Mouse (Mus musculus): ENCODE results near the gene Urb2. TPM values are rescaled to one million over a fixed set of nuclear protein-coding genes. Genes with fewer than 3 reads are reported as not detected.

The Urb2 gene
- polyA plus RNA-seq, 1 experiment = 4.3 TPM

DNA sequence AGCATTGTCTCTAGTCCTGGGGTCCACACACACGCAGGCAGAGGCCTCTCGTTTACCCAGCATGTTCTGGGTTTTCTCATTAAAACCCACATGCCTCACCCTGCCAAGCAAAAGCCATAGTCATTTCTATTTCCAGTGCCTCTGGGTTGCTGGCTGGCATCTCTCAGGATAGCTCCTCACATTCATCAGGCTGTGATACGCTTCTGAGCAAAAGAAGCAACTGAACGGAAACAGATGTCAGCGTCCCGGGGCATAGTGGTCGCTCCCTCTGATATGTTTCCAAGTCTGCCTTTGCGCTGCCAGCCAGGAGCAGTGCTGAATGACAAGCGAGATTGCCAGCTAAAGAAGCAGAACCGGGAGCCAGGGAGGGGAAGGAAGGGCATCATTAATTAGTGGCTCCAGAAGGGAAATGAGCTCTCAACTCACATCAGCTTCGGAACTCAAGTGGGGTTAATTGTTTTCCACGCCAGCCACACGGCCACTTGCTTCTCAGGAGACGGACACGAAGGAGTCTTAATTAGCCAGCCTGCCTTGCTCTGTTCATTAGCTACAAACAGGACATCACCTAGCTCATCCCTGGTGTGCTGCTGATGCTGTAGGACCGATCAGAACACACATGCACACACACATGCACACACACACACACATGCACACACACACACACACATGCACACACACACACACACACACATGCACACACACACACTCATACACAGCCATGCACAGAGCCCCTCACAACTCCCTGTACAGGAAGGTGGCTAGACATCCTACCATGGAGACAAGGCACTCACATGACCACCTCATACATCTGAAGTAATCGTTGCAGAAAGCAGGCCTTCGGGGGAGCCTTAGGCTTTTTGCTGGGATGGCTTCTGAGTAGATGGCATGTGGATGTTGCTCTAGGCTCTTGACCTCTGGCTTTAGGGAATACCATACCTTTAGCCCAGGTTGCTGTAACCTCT is 49.3 kb downstream of the Urb2 start:
- Histone ChIP-seq H3K4me3 (replicated peaks; ENCODE audit: extremely low read depth, low read depth, low read length) (no peak overlapping the region), H3K4me1 (ENCODE audit: control insufficient read depth, insufficient read depth, low read length) (peaks cover 7% of the 10 kb centered on the region)
- no peak for DNase-seq
- TF ChIP-seq CTCF (IDR thresholded peaks at IDR 0.05; ENCODE audit: insufficient read depth, low read length) (no peak), POLR2A (IDR thresholded peaks at IDR 0.05; ENCODE audit: borderline replicate concordance, extremely low read depth, low read depth, low read length) (no peak)
- 31% methylated on average over 18 of the region's 18 CpGs for WGBS

DNA sequence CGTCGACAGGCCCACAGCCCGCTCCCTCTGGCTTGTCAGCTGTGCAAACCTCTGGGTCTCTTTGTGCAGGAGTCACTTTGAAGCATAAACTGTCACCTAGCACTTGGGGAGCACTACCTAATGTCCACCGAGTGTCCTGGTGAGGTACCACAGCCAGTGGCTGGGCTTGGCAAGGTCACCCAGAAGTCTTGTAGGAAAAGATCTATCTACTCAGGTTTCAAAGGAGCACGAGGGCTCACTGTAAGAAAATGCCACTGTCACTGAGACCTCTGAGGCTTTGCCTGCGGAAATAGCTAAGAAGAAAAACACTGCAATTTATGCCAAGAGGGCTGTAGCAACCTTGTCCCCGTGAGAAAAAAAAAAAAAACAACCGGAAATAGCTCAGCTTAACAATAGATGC is 54.7 kb downstream of the Urb2 start:
- H3K4me3 ChIP-seq (replicated peaks; ENCODE audit: extremely low read depth, low read depth, low read length) = no peak overlapping the region
- no peak for TF ChIP-seq POLR2A (IDR thresholded peaks at IDR 0.05; ENCODE audit: borderline replicate concordance, extremely low read depth, low read depth, low read length)
- no peak for TF ChIP-seq CTCF (IDR thresholded peaks at IDR 0.05; ENCODE audit: insufficient read depth, low read length)
- 44% methylated on average over 8 of the region's 8 CpGs for WGBS
- no peaks in the 10 kb centered on the region for H3K4me1 ChIP-seq (ENCODE audit: control insufficient read depth, insufficient read depth, low read length)
- DNase-seq = no peak

DNA sequence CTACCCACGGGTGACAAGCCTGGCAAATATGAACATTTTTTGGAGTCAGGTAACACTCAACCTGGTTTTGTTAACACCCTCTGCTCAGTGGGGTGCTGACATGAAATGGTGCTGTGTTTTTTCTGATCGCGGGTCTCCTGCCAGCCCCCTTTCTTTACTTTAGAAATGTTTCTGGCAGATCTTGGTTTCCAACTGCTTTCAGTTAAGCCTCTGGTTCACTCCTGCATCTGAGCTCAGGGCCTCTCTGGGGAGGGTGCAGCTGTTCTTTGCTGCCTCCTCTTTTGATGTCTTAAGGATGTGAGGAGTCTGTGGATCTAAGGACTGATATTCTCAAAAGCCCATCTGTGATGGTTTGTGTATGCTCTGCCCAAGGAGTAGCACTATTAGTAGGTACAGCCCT is 55.1 kb downstream of the Urb2 start:
- DNase-seq = no peak
- TF ChIP-seq POLR2A (IDR thresholded peaks at IDR 0.05; ENCODE audit: borderline replicate concordance, extremely low read depth, low read depth, low read length) (no peak), CTCF (IDR thresholded peaks at IDR 0.05; ENCODE audit: insufficient read depth, low read length) (no peak)
- Histone ChIP-seq H3K4me3 (replicated peaks; ENCODE audit: extremely low read depth, low read depth, low read length) (no peak overlapping the region), H3K4me1 (ENCODE audit: control insufficient read depth, insufficient read depth, low read length) (no peaks in the 10 kb centered on the region)
- 47% methylated on average over 3 of the region's 3 CpGs for WGBS

GRCm38 (mm10) chr8:124077377-124077776 is 56.1 kb downstream of the Urb2 start:
- TF ChIP-seq POLR2A (IDR thresholded peaks at IDR 0.05; ENCODE audit: borderline replicate concordance, extremely low read depth, low read depth, low read length) (no peak), CTCF (IDR thresholded peaks at IDR 0.05; ENCODE audit: insufficient read depth, low read length) (no peak)
- WGBS = 82% methylated on average over 8 of the region's 8 CpGs
- DNase-seq = no peak
- Histone ChIP-seq H3K4me1 (ENCODE audit: control insufficient read depth, insufficient read depth, low read length) (no peaks in the 10 kb centered on the region), H3K4me3 (replicated peaks; ENCODE audit: extremely low read depth, low read depth, low read length) (no peak overlapping the region)

GRCm38 (mm10) chr8:124077998-124078397 is 56.7 kb downstream of the Urb2 start:
- 88% methylated on average over 10 of the region's 10 CpGs for WGBS
- 0 out of 2 replicates have a peak, but pooled peaks have one; percentile 28 for TF ChIP-seq CTCF (IDR thresholded peaks at IDR 0.05; ENCODE audit: insufficient read depth, low read length)
- no peak for TF ChIP-seq POLR2A (IDR thresholded peaks at IDR 0.05; ENCODE audit: borderline replicate concordance, extremely low read depth, low read depth, low read length)
- no peak for DNase-seq

GRCm38 (mm10) chr8:124078969-124079368 is 57.7 kb downstream of the Urb2 start:
- 75% methylated on average over 7 of the region's 7 CpGs for WGBS
- no peak for TF ChIP-seq CTCF (IDR thresholded peaks at IDR 0.05; ENCODE audit: insufficient read depth, low read length)
- no peak for TF ChIP-seq POLR2A (IDR thresholded peaks at IDR 0.05; ENCODE audit: borderline replicate concordance, extremely low read depth, low read depth, low read length)
- no peaks in the 10 kb centered on the region for H3K4me1 ChIP-seq (ENCODE audit: control insufficient read depth, insufficient read depth, low read length)
- DNase-seq = no peak
- no peak overlapping the region for H3K4me3 ChIP-seq (replicated peaks; ENCODE audit: extremely low read depth, low read depth, low read length)

More at GRCm38 (mm10) chr8:124077998-124078397, 56.7 kb downstream of the Urb2 start:
- Histone ChIP-seq H3K4me1 (ENCODE audit: control insufficient read depth, insufficient read depth, low read length) (no peaks in the 10 kb centered on the region), H3K4me3 (replicated peaks; ENCODE audit: extremely low read depth, low read depth, low read length) (no peak overlapping the region)

- no peak overlapping the region for H3K4me3 ChIP-seq (replicated peaks; ENCODE audit: extremely low read depth, low read depth, low read length)
- no peaks in the 10 kb centered on the region for H3K4me1 ChIP-seq (ENCODE audit: control insufficient read depth, insufficient read depth, low read length)
- 79% methylated on average over 21 of the region's 21 CpGs for WGBS
- TF ChIP-seq POLR2A (IDR thresholded peaks at IDR 0.05; ENCODE audit: borderline replicate concordance, extremely low read depth, low read depth, low read length) (no peak), CTCF (IDR thresholded peaks at IDR 0.05; ENCODE audit: insufficient read depth, low read length) (no peak)
- no peak for DNase-seq
These were observed 59.4 kb downstream of the Urb2 start for GRCm38 (mm10) chr8:124080467-124081326.

- H3K4me3 ChIP-seq (replicated peaks; ENCODE audit: extremely low read depth, low read depth, low read length) = no peak overlapping the region
- TF ChIP-seq POLR2A (IDR thresholded peaks at IDR 0.05; ENCODE audit: borderline replicate concordance, extremely low read depth, low read depth, low read length) = no peak
- TF ChIP-seq CTCF (IDR thresholded peaks at IDR 0.05; ENCODE audit: insufficient read depth, low read length) = no peak
- no peaks in the 10 kb centered on the region for H3K4me1 ChIP-seq (ENCODE audit: control insufficient read depth, insufficient read depth, low read length)
- DNase-seq = no peak
- WGBS = 94% methylated on average over 8 of the region's 8 CpGs
These were observed 61.3 kb downstream of the Urb2 start for GRCm38 (mm10) chr8:124082616-124083015.

GRCm38 (mm10) chr8:124083611-124084010 is 62.3 kb downstream of the Urb2 start:
- no peak for DNase-seq
- TF ChIP-seq POLR2A (IDR thresholded peaks at IDR 0.05; ENCODE audit: borderline replicate concordance, extremely low read depth, low read depth, low read length) = no peak
- no peak for TF ChIP-seq CTCF (IDR thresholded peaks at IDR 0.05; ENCODE audit: insufficient read depth, low read length)
- WGBS = 86% methylated on average over 7 of the region's 7 CpGs
- no peaks in the 10 kb centered on the region for H3K4me1 ChIP-seq (ENCODE audit: control insufficient read depth, insufficient read depth, low read length)
- H3K4me3 ChIP-seq (replicated peaks; ENCODE audit: extremely low read depth, low read depth, low read length) = no peak overlapping the region
